Mouse (Mus musculus) ES-E14 (cell line): ENCODE data around the gene Ptger4. TPM values are rescaled to one million over a fixed set of nuclear protein-coding genes. Genes with fewer than 3 reads are reported as not detected.

ENCODE experiments used
- DNase-seq: peaks from one replicate; pipeline ENCODE4 v3.0.0-alpha.2; 2013; ENCODE audit warnings: low read depth, low spot score
- H3K27ac ChIP-seq: 2 replicates; pipeline ENCODE4 v1.5.1; 2012; ENCODE audit warnings: low read depth, mild to moderate bottlenecking, low read length, moderate library complexity, mixed read lengths; ENCODE audit not compliant: poor library complexity, insufficient read depth, severe bottlenecking
- H3K36me3 ChIP-seq: 2 replicates; pipeline ENCODE4 v1.6.1; 2012; ENCODE audit warnings: mild to moderate bottlenecking, low read length, moderate library complexity, mixed read lengths; ENCODE audit not compliant: control insufficient read depth, poor library complexity, insufficient read depth, severe bottlenecking
- H3K4me1 ChIP-seq, 2 experiments: fragments of 150-350 bp in 1 of 2; sonication (generic) in 1 of 2; 2 replicates each; pipeline ENCODE4 v1.6.1; 2012; ENCODE audit warnings: low read length in 2 of 2, mild to moderate bottlenecking in 1 of 2, mixed read lengths in 1 of 2; ENCODE audit not compliant: control insufficient read depth in 2 of 2, insufficient read depth in 2 of 2, poor library complexity in 1 of 2
- H3K4me3 ChIP-seq, 2 experiments: fragments of 150-350 bp in 1 of 2; sonication (generic) in 1 of 2; 2 replicates each; pipeline ENCODE4 v1.5.1; 2012; ENCODE audit warnings: low read length in 2 of 2, low read depth in 1 of 2, mild to moderate bottlenecking in 1 of 2, mixed read lengths in 1 of 2; ENCODE audit not compliant: insufficient read depth in 1 of 2, poor library complexity in 1 of 2, severe bottlenecking in 1 of 2
- H3K9ac ChIP-seq: 2 replicates; pipeline ENCODE4 v1.6.1; 2012; ENCODE audit warnings: low read depth, mild to moderate bottlenecking, low read length, mixed read lengths; ENCODE audit not compliant: poor library complexity, insufficient read depth, severe bottlenecking
- H3K9me3 ChIP-seq: fragments of 150-350 bp; sonication (generic); 2 replicates; pipeline ENCODE4 v1.6.1; 2012; ENCODE audit warnings: low read depth, mild to moderate bottlenecking, low read length; ENCODE audit not compliant: control insufficient read depth, insufficient read depth
- CHD2 ChIP-seq: IDR thresholded peaks from 2 replicates; pipeline ENCODE4 v1.6.1; 2014; ENCODE audit warnings: mild to moderate bottlenecking, low read depth, low read length, inconsistent platforms
- HCFC1 ChIP-seq: IDR thresholded peaks from 2 replicates; pipeline ENCODE4 v1.6.1; 2012; ENCODE audit warnings: low read length, inconsistent platforms, borderline replicate concordance; ENCODE audit not compliant: insufficient read depth
- MAFK ChIP-seq: IDR thresholded peaks from 2 replicates; pipeline ENCODE4 v1.6.1; 2014; ENCODE audit warnings: mild to moderate bottlenecking, low read depth, low read length, inconsistent platforms; ENCODE audit not compliant: insufficient read depth
- ZC3H11A ChIP-seq: IDR thresholded peaks from 2 replicates; pipeline ENCODE4 v1.6.1; 2012; ENCODE audit warnings: low read depth, mild to moderate bottlenecking, inconsistent platforms, low read length, borderline replicate concordance
- ZNF384 ChIP-seq: IDR thresholded peaks from 2 replicates; pipeline ENCODE4 v1.6.1; 2012; ENCODE audit warnings: low read depth, low read length, inconsistent platforms
- in situ Hi-C, 2 experiments: fragments of 600-800 bp; cut with MboI; formaldehyde crosslinking; loops; one replicate each; pipeline ENCODE4 v1.15.1; 2025; ENCODE audit warnings: low sequenced_read_pairs in 2 of 2, inconsistent platforms in 1 of 2; ENCODE audit not compliant: unreplicated experiment in 2 of 2
- total RNA-seq: library from RNA; depleted of rRNA; stranded (reverse); fragments of 300-350 nt; gene quantifications from 2 replicates; pipeline ENCODE4 v1.2.3, GENCODE M21; 2012

Ptger4 gene
- total RNA-seq, 1 experiment = 2.0 TPM

DNA sequence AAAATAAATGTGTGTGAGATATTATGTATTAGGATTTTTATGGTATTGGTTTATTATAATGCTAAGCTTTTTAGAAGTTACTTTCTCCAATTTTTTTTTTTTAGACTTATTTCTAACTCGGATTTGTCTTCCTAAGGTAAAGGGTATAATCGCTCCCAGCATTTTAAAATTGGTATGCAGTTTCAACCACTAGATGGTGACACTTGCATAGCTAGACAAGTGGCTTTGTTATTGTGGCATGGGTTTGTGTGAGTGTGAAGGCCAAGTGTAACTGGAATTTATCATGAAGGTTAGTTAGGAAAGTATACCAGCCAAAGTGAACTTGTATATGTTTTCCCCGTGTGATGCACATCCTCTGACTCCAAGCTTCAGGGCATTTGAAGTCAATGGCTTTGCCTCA is 50.2 kb downstream of the Ptger4 start:
- DNase-seq = no peak
- Histone ChIP-seq H3K9me3 (no peaks in the 10 kb centered on the region), H3K9ac (no peak overlapping the region), H3K27ac (no peak overlapping the region), H3K36me3 (peaks cover 8% of the 10 kb centered on the region), H3K4me1 (0 out of 4 replicates have a peak, but pooled peaks cover 0 to 3% of the 10 kb centered on the region in 2 experiments), H3K4me3 (no peak overlapping the region)
- no peak for TF ChIP-seq ZC3H11A
- no peak for TF ChIP-seq ZNF384
- no peak for TF ChIP-seq HCFC1
- no peak for TF ChIP-seq CHD2
- TF ChIP-seq MAFK = no peak
- in situ Hi-C loops = no loop called here

DNA sequence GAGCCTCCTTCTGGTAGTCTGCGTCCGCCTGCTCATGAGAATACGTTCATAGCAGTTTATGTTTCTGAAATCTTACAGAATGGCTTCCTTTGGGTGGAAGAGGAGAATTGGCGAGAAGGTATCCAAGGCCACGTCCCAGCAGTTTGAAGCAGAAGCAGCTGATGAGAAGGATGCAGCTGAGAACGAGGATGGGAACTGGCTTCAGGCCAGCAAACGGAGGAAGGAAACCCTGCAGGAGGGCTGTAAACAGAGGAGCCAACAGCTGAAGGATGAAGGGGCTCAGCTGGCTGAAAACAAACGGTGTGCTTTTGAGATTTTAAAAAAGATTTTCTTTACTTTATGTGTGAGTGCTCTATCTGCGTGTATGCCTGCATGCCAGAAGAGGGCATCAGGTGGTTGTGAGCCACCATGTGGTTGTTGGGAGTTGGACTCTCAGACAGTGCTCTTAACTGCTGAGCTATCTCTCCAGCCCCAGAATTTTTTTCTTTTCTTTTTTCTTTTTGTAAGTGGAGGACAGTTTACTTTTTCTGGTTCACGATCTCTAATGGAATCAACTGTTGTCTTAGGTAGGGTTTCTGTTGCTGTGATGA is 54.4 kb downstream of the Ptger4 start:
- TF ChIP-seq ZNF384 (no peak), CHD2 (no peak), HCFC1 (no peak), MAFK (no peak), ZC3H11A (no peak)
- no peak overlapping the region for H3K4me3 ChIP-seq
- H3K9me3 ChIP-seq = no peaks in the 10 kb centered on the region
- no peak overlapping the region for H3K27ac ChIP-seq
- peaks cover 7% of the 10 kb centered on the region for H3K36me3 ChIP-seq
- peaks cover 0 to 4% of the 10 kb centered on the region in 2 experiments; a peak in 2 of 4 replicates for H3K4me1 ChIP-seq
- H3K9ac ChIP-seq = no peak overlapping the region
- in situ Hi-C loops = no loop called here
- DNase-seq = no peak

- Histone ChIP-seq H3K9ac (no peak overlapping the region), H3K4me3 (no peak overlapping the region), H3K4me1 (peaks cover 0 to 7% of the 10 kb centered on the region in 2 experiments; a peak in 2 of 4 replicates), H3K36me3 (peaks cover 3% of the 10 kb centered on the region), H3K9me3 (no peaks in the 10 kb centered on the region), H3K27ac (no peak overlapping the region)
- DNase-seq = no peak
- in situ Hi-C loops = no loop called here
- TF ChIP-seq CHD2 (no peak), HCFC1 (no peak), MAFK (no peak), ZNF384 (no peak), ZC3H11A (no peak)
These were observed 56.0 kb downstream of the Ptger4 start for GRCm38 (mm10) chr15:5188029-5188428.

DNA sequence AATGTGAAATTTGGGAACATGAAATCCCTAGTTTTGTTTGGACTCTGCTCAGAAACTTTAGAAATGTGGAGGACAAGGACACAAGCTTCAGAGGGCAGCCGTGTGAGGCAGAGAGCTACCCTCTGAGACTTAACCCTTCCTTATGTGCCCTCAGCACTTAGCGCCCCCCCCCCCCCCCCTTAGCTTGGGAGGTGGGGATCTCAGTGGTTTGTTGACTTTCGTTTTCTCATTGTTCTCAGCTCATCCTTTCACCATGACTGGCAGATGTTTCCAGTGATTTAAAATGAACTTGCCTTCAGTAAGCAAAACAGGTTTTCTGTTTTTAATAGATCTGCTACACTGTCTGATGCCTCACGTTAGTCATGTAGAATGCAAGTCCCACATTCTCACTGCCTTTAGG is 56.9 kb downstream of the Ptger4 start:
- TF ChIP-seq CHD2 = no peak
- no peak for TF ChIP-seq ZC3H11A
- no peak for TF ChIP-seq MAFK
- no peak for TF ChIP-seq HCFC1
- TF ChIP-seq ZNF384 = no peak
- no peak overlapping the region for H3K27ac ChIP-seq
- in situ Hi-C loops = no loop called here

DNA sequence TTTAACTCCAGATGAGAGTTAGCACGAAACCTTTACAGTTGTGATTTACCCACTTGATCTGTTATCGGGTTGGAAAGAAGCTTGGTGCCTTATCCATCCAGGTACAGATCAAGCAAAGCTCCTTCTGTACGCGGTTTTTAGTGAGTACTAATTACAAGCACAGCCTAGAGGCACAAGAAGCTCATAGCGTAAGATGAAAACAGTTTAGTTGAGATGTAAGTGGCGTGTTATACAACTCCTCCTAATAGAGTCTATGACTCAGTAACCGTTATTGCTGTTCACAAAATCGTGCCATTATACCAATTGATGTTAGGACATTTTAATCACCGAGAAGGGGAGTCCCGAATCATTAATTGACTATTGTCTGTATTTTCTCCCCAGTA is 57.7 kb downstream of the Ptger4 start:
- DNase-seq = no peak
- H3K4me3 ChIP-seq = peak overlapping the region; percentile 76 to 95
- peaks cover 0 to 7% of the 10 kb centered on the region in 2 experiments; a peak in 2 of 4 replicates for H3K4me1 ChIP-seq
- peaks cover 3% of the 10 kb centered on the region for H3K36me3 ChIP-seq
- H3K9ac ChIP-seq = peak overlapping the region; percentile 88
- H3K9me3 ChIP-seq = no peaks in the 10 kb centered on the region
- 0 out of 2 replicates have a peak overlapping the region, but pooled peaks have one; percentile 41 for H3K27ac ChIP-seq
- TF ChIP-seq CHD2 = no peak
- in situ Hi-C loops = no loop called here

More for the DNA sequence above, 56.9 kb downstream of the Ptger4 start:
- no peaks in the 10 kb centered on the region for H3K9me3 ChIP-seq
- no peak overlapping the region for H3K4me3 ChIP-seq
- H3K36me3 ChIP-seq = peaks cover 3% of the 10 kb centered on the region
- no peak for DNase-seq
- H3K9ac ChIP-seq = no peak overlapping the region
- H3K4me1 ChIP-seq = peaks cover 0 to 7% of the 10 kb centered on the region in 2 experiments; a peak in 2 of 4 replicates
